Mouse (Mus musculus) frontal cortex, postnatal 10 days (tissue): ENCODE data around the gene Ugt1a6b.
A peak's percentile ranks its signal among the peaks of the same experiment; 100 is the strongest.
"Not testable (repeated sequence)": the region's sequence is repeated elsewhere in the genome, so short reads cannot be mapped to it uniquely, and the experiment has no call there.

Experiments
- DNase-seq, 2 experiments: peaks; one replicate each; pipeline ENCODE4 v3.0.0; 2022; ENCODE audit warnings: low spot score in 2 of 2, mixed read lengths in 1 of 2

The Ugt1a6b gene

GRCm38 (mm10) chr1:88121521-88121920 lies 18.5 kb downstream of the Ugt1a6b start:
- DNase-seq: not testable (repeated sequence)

GRCm38 (mm10) chr1:88125827-88126360 lies 22.8 kb downstream of the Ugt1a6b start:
- DNase-seq: not testable (repeated sequence)

- DNase-seq: not testable (repeated sequence)
Measured at GRCm38 (mm10) chr1:88129091-88129490, 26.0 kb downstream of the Ugt1a6b start.

DNA sequence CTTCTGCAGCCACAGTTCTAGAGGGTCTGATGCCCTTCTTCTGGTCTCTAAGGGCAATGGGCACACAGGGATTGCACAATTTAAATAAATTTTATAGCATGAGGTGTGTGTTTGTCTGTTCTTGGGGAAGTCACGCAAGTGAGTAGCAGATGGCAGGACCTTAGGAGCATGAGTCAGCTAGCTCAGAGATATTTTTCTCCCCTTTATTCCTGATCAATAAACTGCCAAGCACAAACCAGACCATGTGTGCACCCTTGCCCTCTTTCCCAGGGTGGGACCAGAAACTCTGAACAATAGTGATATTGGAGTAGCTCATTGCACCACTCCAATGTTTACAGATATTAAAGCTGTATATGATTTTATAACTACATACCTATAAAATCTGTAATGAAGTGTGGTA lies 27.2 kb downstream of the Ugt1a6b start:
- not testable (repeated sequence) for DNase-seq

DNA sequence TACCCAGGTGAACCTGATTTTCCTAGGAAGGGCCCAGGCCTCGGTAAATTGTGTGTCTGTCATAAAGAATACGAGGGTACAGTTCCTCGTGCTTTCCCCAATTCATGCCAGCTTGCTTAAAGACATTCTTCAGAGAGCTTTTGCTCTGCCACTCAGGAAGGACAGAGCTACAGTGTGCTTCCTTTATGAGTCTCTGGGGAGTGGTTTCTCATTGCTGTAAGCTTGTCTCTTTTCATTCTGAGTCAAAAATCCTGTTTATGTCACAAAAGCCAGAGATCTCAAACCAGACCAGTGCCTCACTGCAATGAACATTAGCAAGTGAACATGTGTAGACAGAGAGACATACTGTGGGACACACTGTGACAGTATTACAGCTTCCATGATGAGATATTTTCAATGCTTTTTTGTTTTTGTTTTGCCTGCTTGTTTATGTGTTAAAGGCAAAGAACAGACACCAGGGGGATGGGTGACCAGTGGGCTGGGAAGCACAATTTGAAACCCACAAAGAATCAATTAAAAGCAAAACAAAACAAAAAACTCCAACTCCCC lies 30.9 kb downstream of the Ugt1a6b start:
- DNase-seq: no peak

DNA sequence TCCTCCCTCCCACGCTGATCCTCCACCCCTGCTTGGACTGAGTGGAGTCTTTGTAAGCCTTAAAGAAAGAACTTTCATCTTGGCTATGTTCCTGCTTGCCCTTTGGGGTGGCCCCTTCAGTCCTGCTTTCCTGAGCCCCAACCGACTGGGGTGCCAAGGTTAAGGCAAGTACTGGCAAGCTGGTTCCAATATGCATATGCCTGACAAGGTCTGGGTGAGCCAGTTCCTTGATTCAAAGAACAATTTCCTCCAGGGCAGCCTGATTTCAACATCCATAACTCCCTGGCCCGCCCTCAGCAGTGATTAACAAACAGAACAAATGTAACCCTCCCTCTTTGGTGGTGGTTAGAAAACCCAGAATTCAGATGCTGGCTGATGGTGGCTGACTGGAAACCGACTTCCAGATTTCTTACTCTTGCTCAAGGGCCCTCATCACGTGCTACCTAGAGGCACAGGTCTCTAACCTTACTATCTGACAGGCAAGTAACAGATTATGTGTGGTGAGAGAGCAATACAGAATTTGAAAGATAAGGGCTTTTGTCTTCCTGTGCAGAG lies 31.5 kb downstream of the Ugt1a6b start, which contains the start of gene Ugt1a6a:
Ugt1a6a (plus strand) TSS at position 353 of the 555 bp plus-strand sequence.
- DNase-seq: not testable (repeated sequence)

DNA sequence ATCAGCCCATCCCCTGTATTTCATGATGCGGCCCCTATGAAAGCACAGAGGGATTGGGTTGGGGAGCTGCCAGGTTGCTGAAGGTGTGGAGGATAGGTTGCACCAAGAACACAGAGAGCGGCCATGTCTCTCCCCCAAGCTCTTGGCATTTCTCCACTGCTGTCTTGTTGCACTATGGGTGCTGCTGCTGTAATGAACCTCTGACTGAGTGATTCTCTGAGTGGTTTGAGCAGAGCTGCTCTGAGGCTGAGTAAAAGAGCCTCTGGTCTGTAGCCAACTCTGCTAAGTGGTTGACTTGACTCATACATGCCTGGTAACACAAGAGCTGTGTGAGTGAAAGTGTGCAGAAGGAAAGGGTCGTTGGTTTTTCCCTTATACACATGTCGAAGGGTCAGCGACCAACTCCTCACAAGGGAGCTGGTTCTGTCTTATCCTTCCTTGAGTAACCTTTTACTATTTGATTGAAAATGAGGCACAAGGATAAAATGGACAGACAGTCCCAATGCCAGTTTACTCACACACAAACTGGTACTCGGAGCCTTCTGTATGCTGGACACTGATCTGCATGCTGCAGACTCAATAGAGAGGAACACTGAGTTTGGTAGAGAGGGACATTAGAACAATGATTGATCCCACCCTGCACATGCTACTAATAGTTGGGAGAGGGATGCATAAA lies 32.3 kb downstream of the Ugt1a6b start:
- not testable (repeated sequence) for DNase-seq

DNA sequence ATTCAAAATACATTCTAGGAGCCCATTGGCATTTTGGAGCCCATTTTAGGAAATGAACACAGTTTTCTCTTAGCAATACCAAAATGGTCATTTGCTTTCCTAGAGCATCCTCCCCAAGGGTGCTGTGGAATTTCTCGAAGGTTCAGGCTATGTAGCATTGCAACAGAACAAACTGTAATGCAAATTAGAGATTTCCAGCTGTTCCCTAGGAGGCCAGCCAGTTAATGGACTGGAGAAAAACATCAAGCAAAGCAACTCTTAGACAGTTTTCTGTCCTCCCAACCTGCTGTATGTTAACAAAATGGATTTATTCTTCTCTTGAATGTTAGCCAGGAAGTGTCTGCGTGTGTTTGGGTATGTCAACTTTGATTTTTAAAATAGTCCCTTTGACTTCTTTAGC lies 33.6 kb downstream of the Ugt1a6b start:
- DNase-seq: no peak

- no peak for DNase-seq
Measured at GRCm38 (mm10) chr1:88137264-88137663, 34.2 kb downstream of the Ugt1a6b start.

GRCm38 (mm10) chr1:88138145-88138544 lies 35.1 kb downstream of the Ugt1a6b start:
- DNase-seq: no peak

DNA sequence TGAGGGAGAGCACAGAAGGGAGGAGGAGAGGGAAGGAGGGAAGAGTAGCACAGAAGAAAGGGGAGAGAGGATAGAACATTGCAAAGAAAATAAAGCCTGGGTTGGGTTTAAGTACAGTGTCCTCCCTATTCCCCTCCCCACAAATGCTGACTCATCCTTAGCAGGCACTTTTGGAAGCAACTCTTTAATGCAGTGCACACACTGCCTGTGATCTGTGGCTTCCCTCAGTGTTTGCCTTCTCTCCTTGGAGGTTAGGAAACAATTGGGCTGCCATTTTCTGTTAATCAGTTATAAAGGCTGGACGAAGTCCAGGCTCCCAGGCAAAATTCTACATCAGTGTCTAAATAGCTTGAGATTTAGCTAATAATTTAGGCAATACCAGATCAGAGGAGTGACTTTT lies 37.4 kb downstream of the Ugt1a6b start:
- not testable (repeated sequence) for DNase-seq

DNA sequence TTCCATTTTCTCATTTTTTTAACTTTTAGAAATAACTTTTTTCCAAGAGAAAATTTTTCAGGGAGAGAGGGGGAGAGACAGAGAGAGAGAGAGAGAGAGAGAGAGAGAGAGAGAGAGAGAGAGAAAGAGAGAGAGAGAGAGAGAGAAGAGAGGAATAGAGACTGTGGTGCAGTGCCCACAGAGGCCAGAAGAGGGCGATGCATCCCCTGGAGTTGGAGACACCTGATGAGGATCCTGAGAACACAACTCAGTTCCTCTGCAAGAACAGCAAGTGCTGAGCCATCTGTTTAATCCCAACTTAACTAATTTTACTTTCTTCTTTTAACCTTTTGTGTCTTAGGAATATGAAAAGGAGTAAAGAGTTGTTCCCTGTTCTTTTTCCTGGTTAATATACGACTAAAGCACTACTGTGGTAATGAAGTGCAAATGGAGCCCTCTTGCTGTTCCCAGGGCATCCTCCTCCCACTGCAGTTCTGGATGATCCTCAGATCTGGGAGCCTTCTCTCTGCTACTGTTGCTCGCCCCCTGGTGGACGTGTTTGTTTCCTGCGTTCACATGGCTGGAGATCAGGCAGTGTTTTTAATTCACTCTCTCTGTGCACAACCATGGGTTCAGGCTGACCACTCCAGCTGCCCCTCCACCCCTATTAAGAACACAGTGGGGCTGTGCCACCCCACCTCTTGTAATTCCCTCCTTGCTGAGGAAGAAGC lies 41.1 kb downstream of the Ugt1a6b start:
- peak in 1 of 2 experiments; percentile 20 for DNase-seq

GRCm38 (mm10) chr1:88145278-88145677 lies 42.2 kb downstream of the Ugt1a6b start:
- not testable (repeated sequence) for DNase-seq

DNA sequence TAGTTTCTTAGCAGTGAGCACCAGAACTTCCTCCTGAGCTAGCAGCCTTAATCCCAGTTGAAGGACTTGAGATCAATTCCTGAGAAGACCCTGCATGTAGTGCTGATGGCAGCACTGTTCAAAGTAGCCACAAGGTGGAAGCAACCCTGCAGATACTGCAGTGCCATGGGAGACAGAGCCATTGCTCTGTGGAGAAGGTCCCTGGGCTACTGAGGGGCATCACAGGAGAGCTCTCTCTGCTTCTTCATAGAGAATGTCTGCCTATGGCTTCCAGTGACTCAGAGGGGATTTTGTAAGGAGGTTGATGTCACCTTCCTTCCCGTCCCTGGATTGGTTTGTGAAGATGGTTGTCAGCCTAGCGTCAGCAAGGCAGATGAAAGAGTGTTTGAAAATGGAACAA lies 47.1 kb downstream of the Ugt1a6b start:
- DNase-seq: not testable (repeated sequence)

- DNase-seq: no peak
Measured at GRCm38 (mm10) chr1:88158430-88158829, 55.4 kb downstream of the Ugt1a6b start.

DNA sequence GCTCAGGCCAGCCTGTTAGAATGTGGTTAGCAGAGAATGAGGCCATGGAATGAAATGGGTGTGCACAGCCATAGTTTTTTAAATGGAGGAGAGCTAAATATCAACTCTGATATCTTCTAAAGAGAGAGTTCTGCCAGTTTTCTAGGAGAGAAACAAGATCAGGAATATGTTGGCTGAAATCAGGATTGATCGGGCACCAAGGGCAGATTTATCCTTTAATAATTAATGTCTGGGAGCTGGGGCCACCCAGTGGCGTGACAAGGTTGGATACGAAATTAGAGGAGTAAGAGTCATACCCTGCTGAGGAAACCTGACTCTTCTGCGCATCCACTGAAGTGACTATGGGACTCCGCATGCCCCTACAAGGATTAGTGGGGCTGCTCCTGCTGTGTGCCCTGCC lies 62.7 kb downstream of the Ugt1a6b start, which contains the start of gene Ugt1a5:
Ugt1a5 (plus strand) TSS at position 302 of the 400 bp plus-strand sequence.
- no peak for DNase-seq

GRCm38 (mm10) chr1:88172190-88172589 lies 69.1 kb downstream of the Ugt1a6b start:
- DNase-seq: not testable (repeated sequence)

GRCm38 (mm10) chr1:88179657-88180056 lies 76.6 kb downstream of the Ugt1a6b start:
- no peak for DNase-seq

DNA sequence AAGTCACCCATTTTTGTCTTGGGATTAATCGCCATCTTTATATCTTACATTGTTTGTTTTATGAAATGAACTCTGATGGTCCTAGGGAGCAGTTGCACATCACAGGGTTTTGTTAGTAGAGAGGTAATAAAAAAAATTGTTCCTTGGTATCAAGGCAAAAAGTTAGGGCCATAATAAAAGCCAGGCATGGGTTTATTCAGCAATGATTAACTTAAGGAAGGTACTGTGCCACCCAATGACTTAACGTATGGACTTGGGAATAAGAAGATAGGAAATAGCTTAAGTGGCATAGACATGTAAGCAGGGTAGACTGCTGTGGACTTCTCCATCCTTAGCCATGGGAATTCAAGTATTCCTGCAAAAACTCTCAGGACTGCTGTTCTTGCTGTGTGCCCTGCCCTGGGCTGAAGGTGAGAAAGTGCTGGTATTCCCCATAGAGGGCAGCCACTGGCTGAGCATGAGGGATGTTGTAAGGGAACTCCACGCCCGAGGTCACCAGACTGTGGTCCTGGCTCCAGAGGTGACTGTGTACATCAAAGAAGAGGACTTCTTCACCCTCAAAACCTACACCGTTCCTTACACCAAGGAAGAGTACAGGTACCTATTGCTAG lies 83.4 kb downstream of the Ugt1a6b start:
- DNase-seq: no peak

- DNase-seq: no peak
Measured at GRCm38 (mm10) chr1:88192136-88192535, 89.1 kb downstream of the Ugt1a6b start.

DNA sequence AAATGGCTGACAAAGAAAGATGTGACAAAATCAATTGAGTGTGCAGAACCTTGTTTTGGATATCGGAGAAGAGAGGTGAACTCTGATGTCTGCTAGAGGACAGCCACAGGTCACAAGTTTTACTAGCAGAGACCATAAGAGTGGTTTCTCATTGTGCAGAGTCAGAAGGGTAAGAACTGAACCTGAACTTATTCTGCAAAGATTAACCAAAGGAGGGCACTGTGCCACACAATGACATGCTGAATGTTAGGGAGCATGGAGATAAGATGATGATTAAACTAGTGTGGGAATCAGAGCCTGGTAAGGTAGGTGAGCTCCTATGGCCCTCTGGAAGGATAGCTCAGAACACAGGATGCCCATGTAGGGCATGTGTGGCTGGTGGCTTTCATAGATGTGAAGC lies 92.6 kb downstream of the Ugt1a6b start:
- no peak for DNase-seq

GRCm38 (mm10) chr1:88197443-88197842 lies 94.4 kb downstream of the Ugt1a6b start:
- no peak for DNase-seq
